Mouse (Mus musculus): ENCODE measurements around the gene Nxpe3.

Gene Nxpe3

DNA sequence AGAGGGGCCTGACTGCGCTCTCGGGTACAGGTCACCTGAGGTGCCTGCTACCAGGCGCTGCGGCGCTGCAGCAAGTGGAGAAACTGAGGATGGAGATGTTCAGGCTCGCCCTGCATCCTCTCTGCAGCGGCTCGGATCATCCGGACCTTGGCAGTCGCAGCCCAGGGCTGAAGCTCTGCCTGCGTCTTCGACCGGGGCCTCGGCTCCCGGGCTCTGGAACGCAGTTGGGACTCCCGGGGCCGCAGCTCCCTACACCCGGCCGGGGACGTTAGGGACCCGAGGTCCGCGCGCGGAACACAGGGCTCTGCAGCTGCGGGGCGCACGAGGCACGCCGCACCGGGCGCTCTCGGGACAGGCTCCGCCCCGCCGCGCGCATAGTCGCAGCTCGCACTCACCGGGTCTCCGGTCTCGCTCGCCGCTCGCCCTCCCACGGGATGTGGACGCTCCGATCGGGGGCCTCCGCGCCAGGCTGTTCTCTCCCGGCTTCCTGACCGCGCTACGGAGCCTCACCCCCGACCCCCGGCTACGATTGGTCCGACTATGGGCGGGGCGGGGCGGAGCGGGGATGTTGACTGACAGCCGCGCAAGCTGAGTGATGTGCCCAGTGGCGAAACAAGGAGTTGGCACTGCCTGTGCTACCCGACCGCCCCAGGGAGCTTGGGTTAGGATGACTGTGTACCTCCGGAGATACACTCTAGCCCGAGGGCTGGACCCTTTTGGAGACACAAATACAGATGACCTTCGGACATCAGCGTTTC, at the start of gene Nxpe3:
TSS of gene Nxpe3 (minus strand) at position 393 of the 758 bp plus-strand sequence.
- peak; percentile 67 to 86 for DNase-seq (ENCODE audit: low spot score in 2 of 2)

DNA sequence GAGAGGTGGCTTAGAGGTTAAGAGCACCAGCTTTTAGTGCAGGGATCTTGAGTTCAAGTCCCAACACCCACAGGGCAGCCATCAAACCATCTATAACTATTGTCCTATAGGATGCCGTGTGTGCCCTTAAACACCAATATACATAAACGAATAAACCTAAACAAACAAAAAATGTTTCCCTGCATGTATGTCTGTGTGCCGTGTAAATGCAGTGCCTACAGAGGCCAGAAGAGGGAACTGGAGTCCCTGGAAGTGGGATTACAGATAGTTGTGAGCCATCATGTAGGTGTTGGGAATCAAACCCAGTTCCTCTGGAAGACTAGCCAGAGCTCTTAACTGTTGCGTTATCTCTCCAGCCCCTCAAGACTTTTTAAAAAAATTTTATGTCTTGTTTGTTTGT, 45.7 kb upstream of the Nxpe3 start:
- no peak for DNase-seq (ENCODE audit: low spot score in 2 of 2)

DNA sequence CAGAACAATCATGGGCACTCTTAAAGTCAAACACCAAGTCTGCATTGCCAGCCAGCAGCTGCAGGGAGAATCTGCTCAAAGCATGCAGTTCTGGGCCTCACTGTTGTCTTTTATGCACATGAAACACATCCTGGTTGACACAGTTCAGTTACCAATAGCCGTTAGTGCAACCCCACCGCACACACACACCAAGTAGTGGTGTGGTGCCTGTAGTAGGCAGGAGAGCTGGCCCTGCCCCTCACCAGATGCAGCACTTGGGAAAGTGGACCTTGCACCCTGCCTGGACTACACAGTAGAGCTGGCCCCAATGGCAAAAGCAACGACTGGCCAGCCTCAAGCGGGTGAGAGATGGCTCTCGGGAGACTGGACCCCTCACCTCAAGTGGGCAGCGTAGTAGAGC, 44.6 kb upstream of the Nxpe3 start:
- no peak for DNase-seq (ENCODE audit: low spot score in 2 of 2)

DNA sequence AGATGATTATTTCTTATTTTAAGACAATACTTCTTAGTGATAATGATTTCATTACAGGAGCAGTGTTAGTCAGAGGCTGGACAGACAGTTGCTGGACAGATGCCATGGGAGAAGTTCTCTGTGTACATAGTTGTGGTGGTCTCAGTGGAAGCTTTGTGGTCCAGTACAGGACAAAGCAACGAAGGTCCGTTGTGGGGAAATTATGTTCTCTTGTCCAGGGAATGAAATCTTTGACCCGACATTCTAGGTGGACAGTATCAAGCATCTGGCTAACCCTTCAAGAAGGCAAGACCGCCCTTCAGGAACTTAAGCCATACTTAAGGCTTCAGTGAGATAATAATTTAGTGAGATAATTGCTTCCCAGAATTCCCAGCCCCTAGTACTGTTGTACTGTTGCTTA, 43.7 kb upstream of the Nxpe3 start:
- no peak for DNase-seq (ENCODE audit: low spot score in 2 of 2)

DNA sequence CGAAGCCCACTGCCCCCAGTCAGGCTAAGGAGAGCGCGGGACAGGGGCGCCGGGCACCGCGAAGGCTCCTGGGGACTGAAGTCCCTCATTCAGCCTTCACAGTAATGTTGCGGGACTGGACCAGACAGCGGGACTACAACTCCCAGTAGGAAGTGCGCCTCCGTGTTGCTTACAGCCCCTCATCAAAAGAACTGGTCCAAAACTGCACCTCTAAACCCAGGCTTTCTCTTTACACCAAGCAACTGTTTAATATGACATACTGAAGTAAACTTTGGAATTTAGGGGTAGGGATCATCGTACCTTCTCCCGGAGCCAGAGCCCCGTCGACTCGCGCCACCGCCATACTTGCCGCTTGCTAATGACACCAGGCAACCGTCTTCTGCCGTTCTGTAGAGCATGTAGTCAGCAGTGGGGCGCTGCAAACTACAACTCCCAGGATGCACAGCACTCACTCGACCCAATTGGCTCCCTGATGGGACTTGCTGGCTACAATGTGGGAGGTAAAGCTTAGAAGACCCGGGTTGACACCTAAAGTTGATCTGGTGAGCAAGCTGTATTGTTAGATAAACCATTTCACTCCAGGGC, 39.5 kb upstream of the Nxpe3 start, which contains the start of gene Cep97:
TSS of gene Cep97 (minus strand) at position 403 of the 585 bp plus-strand sequence.
- DNase-seq (ENCODE audit: low spot score in 2 of 2) = peak; percentile 60 to 81

DNA sequence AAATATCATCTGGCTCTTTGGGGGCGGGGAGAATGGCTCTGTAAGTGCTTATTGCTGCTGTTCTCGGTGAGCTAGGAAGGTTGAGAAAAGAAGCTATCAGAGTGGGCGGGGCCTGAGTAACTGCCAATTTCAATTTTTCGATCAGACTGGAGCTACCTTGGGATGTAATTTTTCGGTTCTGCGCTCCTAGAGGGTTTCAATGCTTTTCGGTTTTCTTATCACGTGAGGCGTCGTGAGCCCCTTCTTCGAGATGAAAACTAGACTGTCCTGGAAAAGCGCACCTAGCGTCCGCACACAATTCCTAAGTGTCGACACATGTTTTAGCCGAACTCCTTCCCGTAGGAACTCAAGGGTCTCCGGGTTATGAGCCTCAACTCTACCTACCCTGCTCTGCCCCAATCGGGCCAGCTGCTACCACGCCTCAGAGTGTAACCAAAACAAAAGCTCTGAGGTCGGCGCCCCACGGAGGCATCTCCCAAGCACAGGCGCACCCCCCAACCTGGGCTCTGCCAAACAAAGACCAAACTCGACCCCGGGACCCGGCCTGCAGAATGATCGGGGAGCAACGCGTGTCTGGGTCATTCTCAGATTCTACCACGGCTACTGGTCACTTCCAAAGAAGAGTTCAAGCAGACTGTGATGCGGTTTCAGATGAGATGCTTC, 38.7 kb upstream of the Nxpe3 start:
- DNase-seq (ENCODE audit: low spot score in 2 of 2) = peak in 1 of 2 experiments; percentile 38

DNA sequence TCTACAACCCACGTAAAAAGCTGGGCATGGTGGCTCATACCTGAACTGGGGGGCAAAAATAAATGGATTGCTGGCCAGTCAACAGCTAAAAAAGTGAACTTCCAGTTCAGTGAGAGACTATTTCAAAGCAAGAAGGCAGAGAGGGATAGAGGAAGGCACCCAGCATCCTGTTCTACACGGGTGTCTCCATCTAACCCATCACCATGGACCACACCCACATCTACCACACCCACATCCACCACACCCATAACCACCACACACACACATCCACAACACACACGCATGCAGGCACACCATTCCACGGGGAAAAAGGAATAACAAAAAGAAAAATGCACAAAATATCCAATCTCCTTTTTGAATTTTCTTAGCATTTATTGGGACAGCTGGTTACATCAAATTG, 28.9 kb upstream of the Nxpe3 start:
- DNase-seq (ENCODE audit: low spot score in 2 of 2) = no peak

DNA sequence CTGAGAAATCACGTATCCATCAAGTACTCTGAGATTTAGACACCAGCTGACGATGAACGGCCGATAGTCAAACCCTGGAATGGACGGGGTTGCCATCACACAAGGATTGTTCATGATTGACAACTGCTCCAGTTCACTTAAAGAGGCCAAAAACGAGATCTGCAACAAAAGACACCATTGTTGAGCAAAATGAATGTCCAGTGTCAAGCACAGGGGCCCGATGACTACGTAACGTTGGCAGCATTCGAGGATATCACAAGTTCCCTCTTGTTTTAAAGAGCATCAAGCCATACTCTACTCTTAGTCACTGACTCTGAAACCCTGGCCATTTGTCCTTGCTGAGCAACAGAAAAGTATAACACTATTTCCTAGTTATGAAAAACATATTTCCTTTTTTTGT, 27.0 kb upstream of the Nxpe3 start:
- no peak for DNase-seq (ENCODE audit: low spot score in 2 of 2)

DNA sequence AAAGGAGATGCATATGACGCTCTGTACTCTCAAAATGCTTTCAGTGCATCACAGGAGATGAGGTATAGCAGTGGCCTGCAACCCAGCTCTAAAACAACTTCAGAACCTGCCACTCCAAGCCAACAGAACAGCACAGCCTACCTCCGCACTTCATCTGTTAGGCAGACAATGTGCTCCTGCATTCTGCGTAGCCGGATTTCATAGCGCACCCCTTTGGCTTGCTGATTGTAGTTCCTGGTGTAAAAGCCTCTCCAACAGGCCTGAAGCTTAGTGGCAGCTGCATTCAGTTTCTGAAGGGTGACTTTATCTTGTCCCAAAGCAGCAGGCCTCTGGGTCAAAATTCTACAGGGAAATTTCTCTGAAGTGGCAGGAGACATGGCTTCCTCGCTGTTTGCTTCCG, 19.6 kb upstream of the Nxpe3 start:
- no peak for DNase-seq (ENCODE audit: low spot score in 2 of 2)

DNA sequence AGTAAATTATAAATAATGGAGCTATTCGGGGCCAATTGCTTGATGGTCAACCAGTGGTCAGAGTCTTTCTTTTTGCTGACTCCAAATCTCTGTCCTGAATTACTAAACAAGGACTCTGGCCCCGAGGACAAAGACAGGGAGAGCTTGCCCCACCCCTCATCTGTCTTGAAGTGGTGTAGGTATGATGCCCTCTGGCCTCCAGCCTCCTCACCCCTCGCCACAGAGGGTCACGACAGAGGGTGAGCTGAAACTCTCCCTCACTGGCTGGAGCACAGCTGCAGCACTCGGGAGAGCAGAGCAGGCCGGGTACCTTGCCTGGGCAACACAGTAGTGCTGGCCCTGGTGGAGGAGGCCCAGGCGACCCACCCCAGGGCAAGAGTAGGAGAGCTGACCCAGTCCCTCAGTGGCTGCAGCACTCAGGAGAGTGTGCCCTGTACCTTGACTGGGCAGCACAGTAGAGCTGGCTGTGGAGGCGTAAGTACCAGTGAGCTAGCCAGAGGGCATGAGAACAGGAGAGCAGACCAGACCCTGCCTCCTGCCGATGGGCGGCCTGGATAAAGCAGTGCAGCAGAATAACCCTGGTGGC, 15.2 kb upstream of the Nxpe3 start:
- no peak for DNase-seq (ENCODE audit: low spot score in 2 of 2)

DNA sequence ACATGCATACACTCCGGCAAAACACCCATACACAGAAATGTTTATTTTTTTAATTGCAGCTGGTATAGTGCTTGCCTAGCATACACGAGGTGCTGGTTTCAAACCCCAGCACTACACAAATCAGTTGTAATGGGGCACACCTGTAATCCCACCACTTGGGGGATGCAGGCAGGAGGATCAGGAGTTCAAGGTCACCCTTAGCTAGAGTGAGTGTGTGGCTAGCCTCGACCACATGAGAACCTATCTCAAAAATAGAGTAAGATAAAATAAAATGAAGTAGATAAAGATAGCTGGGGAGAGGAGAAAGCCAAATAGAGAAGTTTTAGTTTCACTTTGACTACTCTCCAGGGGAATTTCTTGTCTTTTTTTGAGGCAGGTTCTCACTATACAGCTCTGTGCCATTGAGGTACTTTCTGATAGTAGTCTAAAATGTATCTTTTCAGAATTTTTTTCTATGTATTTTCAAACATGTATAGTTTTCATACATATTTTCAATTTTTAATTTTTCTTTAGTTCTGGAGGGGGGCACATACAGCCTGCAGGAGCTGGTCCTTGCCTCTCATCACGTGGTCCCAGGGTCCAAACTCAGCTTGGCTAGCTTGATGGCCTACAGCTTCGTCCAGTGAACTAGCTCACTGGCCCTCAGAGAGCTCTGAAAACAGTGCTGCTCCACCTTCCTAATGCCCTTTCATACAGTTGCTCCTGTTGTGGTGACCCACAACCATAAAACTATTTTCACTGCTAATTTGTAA, 12.0 kb upstream of the Nxpe3 start:
- no peak for DNase-seq (ENCODE audit: low spot score in 2 of 2)

DNA sequence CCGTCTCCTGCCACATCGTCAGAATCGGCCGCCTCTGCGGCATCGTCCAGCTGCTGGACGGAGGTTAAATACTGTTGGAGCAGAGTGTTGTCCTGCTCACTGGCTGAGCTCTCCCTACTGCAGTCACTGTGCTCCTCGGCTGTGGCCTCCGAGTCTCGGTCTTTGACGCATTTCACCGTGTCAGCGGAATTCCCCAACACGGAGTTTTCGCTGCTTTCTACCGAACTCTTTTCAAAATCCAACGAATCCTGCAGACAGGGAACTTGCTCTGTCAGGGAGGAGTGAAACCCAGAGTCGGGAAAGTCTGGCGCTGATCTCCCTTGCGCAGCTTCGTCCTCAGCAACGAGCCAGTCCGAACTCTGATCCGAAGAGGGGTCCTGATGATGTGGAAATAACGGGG, 10.3 kb upstream of the Nxpe3 start:
- no peak for DNase-seq (ENCODE audit: low spot score in 2 of 2)

DNA sequence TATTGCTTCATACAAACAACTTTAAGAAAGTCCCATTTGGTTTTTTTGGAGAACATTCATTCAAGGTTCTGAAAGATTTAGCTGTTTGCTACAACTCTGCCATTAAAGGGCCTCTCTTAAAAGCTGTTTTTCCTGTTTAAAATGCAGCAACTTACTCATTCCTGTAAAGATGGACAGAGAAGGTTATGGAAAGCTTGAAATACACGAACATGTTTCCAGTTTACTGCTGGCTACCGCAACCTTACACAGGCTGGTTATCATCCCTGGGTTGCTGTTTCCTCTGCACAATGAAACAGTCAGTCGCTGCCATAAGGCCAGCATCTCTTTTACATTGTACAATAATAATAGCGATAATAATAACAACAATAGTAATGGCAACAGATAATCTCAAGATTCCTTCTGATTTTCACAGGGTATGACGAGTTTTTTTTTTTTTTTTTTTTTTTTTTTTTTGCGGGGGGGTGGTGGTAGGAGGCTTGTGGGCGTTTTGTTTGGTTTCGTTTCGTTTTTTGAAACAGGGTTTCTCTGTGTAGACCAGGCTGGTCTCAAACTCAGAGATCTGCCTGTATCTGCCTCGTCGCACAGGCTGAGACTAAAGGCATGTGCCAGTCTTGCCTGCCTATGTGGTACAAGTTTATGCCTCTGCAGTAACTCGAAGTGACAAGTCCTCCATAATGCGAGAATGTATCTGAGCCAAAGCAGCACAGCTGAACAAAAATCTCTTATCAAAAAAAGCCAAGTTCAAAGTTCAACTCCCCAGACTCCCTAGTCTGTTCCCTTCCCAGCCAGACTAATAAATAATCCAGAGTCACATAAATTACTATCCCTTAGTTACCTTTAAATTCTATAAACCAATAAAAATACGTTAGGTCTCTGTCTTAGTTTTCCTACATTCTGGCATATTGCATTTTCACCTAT, 7.0 kb upstream of the Nxpe3 start:
- DNase-seq (ENCODE audit: low spot score in 2 of 2) = no peak

DNA sequence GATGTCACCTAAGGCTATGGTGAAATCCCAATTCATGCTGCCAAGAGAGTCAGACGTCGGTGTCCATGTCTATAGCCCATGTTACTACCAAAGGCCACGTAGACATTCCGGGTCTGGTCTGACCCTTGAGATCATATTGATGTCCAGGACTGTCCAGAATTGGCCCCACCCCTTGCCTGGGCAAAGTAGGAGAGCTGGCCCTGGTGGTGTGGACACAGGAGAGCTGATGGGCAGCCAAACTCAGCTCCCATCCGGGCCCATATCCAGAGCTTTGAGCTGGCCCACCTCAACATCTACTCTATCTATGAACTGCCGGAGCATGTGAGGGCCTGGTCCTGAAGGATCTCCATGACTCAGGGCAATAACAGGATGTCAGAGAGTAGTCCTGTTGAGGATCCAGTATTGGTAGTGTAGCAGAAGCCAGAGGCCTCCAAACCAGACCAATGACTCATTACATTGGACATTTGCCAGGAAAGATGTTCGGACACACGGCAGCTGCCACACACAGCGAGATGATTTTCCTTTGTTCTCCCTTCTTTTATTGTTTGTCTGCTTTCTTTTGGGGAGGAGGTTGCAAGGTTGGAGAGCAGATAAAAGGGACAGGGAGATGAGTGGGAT, 3.4 kb upstream of the Nxpe3 start:
- no peak for DNase-seq (ENCODE audit: low spot score in 2 of 2)

DNA sequence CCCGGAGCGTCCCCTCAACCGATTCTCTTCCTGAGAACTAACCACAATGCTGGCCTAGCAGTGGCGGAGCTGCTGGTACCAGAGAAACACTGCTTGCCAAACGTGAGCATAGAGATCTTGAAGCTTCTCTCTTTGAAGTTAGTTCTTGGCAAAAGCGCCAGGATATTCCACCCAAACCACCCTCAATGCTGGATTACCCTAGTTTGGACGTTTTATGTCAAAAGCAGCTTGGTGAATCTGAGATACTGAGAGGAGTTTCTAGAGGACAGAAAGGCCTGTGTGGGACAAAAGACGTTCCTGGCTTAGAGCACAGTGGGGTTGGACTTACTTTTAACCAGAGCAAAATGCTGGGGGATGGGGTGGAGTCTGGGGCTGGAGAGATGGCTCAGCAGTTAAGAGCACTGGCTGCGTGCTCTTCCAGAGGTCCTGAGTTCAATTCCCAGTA, 588 bp upstream of the Nxpe3 start:
- DNase-seq (ENCODE audit: low spot score in 2 of 2) = no peak

DNA sequence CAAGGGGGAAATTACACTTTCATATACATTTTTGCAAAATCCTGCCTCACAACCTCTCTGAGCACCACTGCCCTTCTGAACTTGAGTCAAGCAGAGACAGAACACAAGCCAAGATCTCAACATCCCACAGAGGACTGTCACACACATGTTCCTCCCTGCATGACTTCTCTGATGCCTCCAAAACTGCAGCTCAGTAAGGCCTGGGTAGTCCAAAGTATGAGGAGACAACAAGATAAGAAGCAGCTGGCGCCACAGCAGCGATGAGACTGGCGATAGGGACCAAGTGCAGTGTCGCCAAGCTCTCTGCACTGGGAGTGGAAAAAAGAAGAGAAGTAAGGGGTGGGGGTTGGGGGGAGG, 571 bp downstream of the Nxpe3 start:
- DNase-seq (ENCODE audit: low spot score in 2 of 2) = no peak

DNA sequence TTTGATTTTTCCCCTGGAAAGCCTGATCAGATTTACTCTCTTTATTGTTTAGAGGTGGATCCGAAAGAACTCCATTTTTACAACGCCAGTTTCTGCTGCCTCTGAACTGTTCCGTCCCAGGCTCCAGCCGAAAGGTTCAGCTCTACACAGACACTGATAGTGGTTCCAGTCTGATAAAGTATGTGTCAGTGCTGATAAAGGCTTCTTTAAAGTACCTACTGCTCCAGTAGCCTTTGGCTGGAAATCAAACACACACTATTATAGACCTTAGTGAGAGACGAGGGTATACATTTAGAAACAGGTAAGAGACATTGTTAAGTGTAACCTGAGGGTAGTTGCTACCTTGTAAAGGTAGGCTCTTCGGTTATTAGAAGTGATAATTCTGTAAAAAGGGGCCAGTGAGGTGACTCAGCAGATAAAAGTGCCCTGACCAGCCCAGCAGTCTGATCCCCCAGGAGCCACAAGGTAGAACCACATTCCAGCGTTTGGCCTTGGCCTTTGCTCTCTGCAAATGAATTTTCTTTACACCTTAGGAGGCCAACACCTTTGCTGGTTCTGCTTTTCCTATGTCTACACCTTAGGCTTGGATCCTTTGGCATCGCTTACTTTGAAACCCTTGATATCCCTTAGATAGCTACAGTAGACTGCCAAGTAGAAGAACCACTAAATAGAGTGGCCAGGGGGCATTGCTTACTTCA, 1.5 kb downstream of the Nxpe3 start:
- no peak for DNase-seq (ENCODE audit: low spot score in 2 of 2)

DNA sequence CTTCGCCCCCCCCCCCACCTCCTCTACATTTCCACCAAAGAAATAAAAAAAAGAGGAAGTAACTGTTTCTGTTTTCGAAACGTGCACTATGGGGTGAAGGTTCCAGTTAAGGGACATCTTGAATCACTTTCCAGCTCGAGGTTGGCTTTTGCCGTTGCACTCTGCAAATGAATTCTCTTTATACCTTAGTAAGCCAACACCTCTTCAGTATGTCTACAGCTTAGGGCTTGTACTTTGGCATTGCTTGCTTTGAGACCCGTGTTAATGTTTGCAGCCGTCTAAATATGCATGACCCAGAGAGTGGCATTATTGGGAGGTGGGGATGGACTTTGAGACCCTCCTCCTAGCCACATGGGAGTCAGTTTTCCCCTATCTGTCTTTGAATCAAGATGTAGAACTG, 2.6 kb downstream of the Nxpe3 start:
- no peak for DNase-seq (ENCODE audit: low spot score in 2 of 2)

DNA sequence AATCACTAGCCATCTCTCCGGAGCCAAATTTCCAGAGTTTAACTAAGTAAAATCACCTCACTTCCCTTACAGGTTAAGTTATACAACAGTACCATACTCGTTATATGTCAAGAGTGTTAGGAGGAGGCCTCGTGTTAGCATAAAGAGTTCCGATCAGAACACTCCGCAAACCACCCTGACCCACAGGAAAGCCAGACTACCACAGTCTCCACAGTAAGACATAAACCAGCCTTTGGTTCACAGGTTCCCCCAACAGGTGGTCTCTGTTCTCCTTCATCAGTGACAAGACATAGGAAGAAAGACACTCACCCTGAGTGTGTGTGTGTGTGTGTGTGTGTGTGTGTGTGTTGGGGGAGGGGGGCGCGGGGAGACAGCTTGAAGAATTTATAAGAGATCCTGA, 3.7 kb downstream of the Nxpe3 start:
- DNase-seq (ENCODE audit: low spot score in 2 of 2) = no peak
